Mouse (Mus musculus) intestine, embryonic 14.5 days (tissue): Measurements from ENCODE around the gene 3110082I17Rik. TPM values are rescaled to one million over a fixed set of nuclear protein-coding genes. Genes with fewer than 3 reads are reported as not detected.

Source experiments
- ATAC-seq: fragments of 200-750 bp; cut with Nextera tagmentation; replicated peaks from 2 replicates; pipeline ENCODE4 v1.8.0; 2017; ENCODE audit warnings: low read depth, moderate number of reproducible peaks, moderate TSS enrichment, moderate library complexity; ENCODE audit not compliant: low FRiP score, low TSS enrichment
- DNase-seq: peaks from one replicate; pipeline ENCODE4 v3.0.0-alpha.2; 2018; ENCODE audit warnings: low spot score
- H3K27ac ChIP-seq: fragments of 300-500 bp; sonication (generic); 2 replicates; pipeline ENCODE4 v1.5.1; 2014; ENCODE audit warnings: low read depth, mild to moderate bottlenecking, control low read depth
- H3K27me3 ChIP-seq: fragments of 300-500 bp; sonication (generic); replicated peaks from 2 replicates; pipeline ENCODE4 v1.6.1; 2014; ENCODE audit warnings: low read length, control low read depth; ENCODE audit not compliant: control insufficient read depth, insufficient read depth
- H3K36me3 ChIP-seq: fragments of 300-500 bp; sonication (generic); 2 replicates; pipeline ENCODE4 v1.6.1; 2014; ENCODE audit warnings: low read length, control low read depth; ENCODE audit not compliant: control insufficient read depth, insufficient read depth
- H3K4me1 ChIP-seq: fragments of 300-500 bp; sonication (generic); replicated peaks from 2 replicates; pipeline ENCODE4 v1.6.1; 2014; ENCODE audit warnings: low read length, control low read depth, mixed read lengths; ENCODE audit not compliant: control insufficient read depth, insufficient read depth
- H3K4me2 ChIP-seq: fragments of 300-500 bp; sonication (generic); 2 replicates; pipeline ENCODE4 v1.6.1; 2014; ENCODE audit warnings: low read length
- H3K4me3 ChIP-seq: fragments of 300-500 bp; sonication (generic); 2 replicates; pipeline ENCODE4 v1.5.1; 2014; ENCODE audit warnings: low read depth, low read length, control low read depth, mixed read lengths
- H3K9ac ChIP-seq: fragments of 300-500 bp; sonication (generic); 2 replicates; pipeline ENCODE4 v1.6.1; 2014; ENCODE audit warnings: mild to moderate bottlenecking, low read length
- H3K9me3 ChIP-seq: fragments of 300-500 bp; sonication (generic); 2 replicates; pipeline ENCODE4 v1.6.1; 2016; ENCODE audit warnings: low read length, control low read depth; ENCODE audit not compliant: control insufficient read depth
- WGBS: fragments of 180-500 bp; shearing (Covaris S2); extraction: QIAGEN DNeasy Blood & Tissue Kit; methylation state at CpG from one replicate; pipeline ENCODE4 v1.1.7; 2014; 5-methylcytosine and 5-hydroxymethylcytosine counted together
- polyA plus RNA-seq: library from polyadenylated mRNA; unstranded; fragments of >200 nt; fragmentation: Nextera tagmentation; extraction: Ambion mirVana; gene quantifications from 2 replicates; pipeline ENCODE4 v1.2.1, GENCODE M21; 2014

The 3110082I17Rik gene
- polyA plus RNA-seq, 1 experiment from 2014 or later, result 44.4 TPM

DNA sequence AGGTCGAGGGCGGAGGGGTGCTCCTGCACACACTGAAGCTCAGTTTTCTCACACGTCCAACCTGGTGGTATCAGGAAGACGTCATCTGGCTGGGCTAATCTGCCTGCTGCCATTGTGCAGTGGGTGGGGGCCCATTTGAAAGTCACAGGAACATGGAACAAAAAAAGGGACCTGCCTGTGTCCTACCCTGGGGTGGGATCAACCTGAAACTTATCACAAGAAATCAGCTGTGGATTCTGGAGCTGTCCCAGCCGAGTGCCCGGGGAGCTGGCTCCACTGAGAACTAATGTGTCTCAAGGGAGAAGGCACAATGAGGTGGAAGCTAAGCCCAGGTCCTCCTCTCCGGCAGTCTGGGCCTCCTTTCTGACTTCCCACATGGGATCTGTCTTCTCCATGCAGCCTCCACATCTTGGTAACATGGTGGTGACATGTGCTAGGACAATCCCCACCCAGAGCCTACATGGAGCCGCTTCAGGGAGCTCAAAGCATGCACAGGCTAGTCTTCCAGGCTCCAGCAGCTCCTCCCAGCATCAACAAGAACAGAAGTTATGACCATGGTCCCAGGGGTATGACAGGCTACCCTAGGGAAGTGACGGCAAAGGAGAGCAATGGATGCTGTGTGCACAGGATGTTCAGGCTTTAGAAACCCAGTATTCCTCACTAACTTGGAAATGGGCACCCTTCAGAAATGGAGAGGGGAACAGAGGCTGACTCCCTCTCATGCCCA is 26.3 kb downstream of the 3110082I17Rik start:
- Histone ChIP-seq H3K9ac (no peak overlapping the region), H3K36me3 (no peaks in the 10 kb centered on the region), H3K27ac (no peak overlapping the region), H3K4me2 (no peak overlapping the region), H3K27me3 (no peaks in the 10 kb centered on the region), H3K4me3 (no peak overlapping the region), H3K4me1 (peaks cover 9% of the 10 kb centered on the region; the same call in 1 of the 2 replicates), H3K9me3 (no peaks in the 10 kb centered on the region)
- ATAC-seq (no peak), DNase-seq (no peak)
- 79% methylated on average over 9 of the region's 9 CpGs for WGBS

DNA sequence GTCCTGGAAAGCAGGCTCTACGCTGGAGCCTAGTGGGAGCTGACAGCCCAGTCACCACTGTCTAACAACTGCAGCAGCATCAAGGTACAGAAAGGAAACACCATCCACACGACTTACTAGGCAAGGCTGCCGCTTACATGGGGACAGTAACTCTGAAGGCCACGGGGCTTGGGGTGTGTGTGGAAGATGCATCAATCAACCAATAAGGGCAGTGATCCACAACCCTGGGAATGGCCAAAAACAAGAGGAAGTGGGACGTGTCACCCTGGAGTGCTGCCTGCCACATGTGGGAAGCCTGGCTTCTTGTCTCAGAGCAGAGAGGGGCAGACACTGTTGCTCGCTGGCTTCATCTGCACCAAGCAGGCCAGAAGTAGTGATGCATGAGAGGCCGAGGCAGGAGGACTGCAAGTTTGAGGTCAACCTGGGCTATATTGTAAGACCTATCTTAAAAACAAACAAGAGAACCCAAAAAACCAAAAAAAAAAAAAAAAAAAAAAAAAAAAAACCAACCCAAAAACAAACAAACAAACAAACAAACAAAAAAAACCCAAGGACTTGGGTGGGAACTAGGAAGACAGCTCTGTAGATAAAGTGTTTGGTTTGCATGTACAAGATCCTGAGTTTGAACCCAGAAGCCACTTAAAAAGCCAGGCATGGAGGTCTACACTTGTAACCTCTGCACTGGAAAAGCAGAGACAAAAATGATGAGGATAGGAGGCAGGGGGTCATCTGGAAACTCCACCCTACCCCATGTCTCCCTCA is 27.4 kb downstream of the 3110082I17Rik start:
- 72% methylated on average over 7 of the region's 7 CpGs for WGBS
- Histone ChIP-seq H3K27ac (no peak overlapping the region), H3K4me1 (peaks cover 9% of the 10 kb centered on the region; the same call in 1 of the 2 replicates), H3K4me3 (no peak overlapping the region), H3K4me2 (no peak overlapping the region), H3K9me3 (no peaks in the 10 kb centered on the region), H3K27me3 (no peaks in the 10 kb centered on the region), H3K9ac (no peak overlapping the region), H3K36me3 (no peaks in the 10 kb centered on the region)
- DNase-seq (no peak), ATAC-seq (no peak)

DNA sequence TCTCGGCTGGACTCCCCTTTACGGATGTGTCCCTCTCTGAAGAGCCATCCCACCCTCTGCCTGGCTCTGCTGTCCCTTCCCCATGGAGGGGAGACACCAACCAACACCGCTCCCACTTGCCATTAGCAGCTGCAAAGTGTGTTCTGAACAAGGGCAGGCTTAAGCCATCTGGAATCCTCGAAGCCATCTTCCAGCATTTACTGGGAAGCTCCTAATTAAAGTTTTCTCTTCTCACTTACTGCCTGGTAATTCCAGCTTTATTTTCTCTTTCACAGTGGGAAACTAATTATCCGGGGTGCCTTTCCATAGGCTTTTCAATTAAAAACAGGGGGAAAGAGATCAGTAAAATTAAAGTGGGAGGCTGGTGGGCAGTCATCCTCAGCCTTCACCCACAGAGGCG is 28.0 kb downstream of the 3110082I17Rik start:
- H3K4me1 ChIP-seq, result peaks cover 9% of the 10 kb centered on the region; the same call in 1 of the 2 replicates
- ATAC-seq, result no peak

DNA sequence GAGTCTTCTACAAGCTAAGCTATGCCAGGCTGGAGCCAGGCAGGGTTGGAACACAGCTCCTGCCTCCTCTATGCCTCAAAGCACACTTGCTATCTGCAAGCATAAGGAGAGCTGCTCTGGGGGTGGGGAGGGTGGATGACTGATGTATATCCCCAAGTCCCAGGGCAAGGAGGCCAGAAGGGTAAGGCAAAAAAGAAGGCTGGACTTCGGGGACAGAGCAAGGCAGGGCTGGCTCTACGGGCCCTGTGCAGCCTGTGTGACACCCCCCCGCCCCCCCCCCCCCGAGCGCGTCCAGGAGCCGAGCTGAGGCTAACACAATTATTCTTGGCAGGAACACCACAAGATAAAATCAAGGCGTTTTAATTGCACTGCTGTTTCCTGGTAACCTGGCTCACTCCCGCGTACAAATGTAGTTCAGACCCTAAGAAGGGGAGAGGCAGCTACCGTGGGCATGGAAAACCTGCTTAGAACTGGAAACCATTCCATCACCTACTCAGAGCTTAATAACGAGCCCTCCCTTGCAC is 30.4 kb downstream of the 3110082I17Rik start:
- Histone ChIP-seq H3K36me3 (no peaks in the 10 kb centered on the region), H3K4me1 (peaks cover 9% of the 10 kb centered on the region; the same call in 1 of the 2 replicates), H3K9ac (no peak overlapping the region), H3K4me3 (no peak overlapping the region), H3K27ac (no peak overlapping the region), H3K27me3 (no peaks in the 10 kb centered on the region), H3K9me3 (no peaks in the 10 kb centered on the region), H3K4me2 (no peak overlapping the region)
- no peak; the same call in 1 of the 2 replicates for ATAC-seq
- DNase-seq, result no peak
- 28% methylated on average over 12 of the region's 12 CpGs for WGBS

More for the DNA sequence above, 28.0 kb downstream of the 3110082I17Rik start:
- no peak for DNase-seq
- no peaks in the 10 kb centered on the region for H3K27me3 ChIP-seq
- no peaks in the 10 kb centered on the region for H3K36me3 ChIP-seq
- H3K9ac ChIP-seq, result no peak overlapping the region
- 82% methylated on average over 6 of the region's 6 CpGs for WGBS
- H3K4me3 ChIP-seq, result no peak overlapping the region
- no peak overlapping the region for H3K27ac ChIP-seq
- no peaks in the 10 kb centered on the region for H3K9me3 ChIP-seq
- H3K4me2 ChIP-seq, result no peak overlapping the region

DNA sequence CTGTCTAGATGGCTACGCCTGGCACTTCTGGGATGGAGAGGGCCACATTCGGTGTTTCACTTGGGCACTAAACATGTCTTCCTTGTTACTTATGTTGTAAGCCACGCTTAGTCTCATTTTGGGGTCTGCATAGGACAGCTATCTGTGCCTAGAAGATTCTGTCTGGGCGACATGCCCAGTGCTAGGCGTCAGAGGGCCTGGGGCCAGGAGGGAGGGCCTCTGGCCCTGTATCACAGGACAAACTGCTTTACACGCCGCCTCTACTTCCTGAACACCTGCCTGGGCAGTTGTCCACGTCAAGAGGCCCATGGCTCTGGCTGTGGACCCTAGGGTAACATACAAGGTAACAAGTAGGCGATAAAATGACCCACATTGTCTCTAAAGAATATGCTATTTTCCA is 32.3 kb downstream of the 3110082I17Rik start:
- Histone ChIP-seq H3K4me3 (no peak overlapping the region), H3K27ac (no peak overlapping the region), H3K4me2 (no peak overlapping the region), H3K9ac (no peak overlapping the region), H3K4me1 (peaks cover 18% of the 10 kb centered on the region; the same call in 1 of the 2 replicates), H3K27me3 (no peaks in the 10 kb centered on the region), H3K36me3 (no peaks in the 10 kb centered on the region), H3K9me3 (no peaks in the 10 kb centered on the region)
- ATAC-seq (no peak), DNase-seq (no peak)
- WGBS, result 79% methylated on average over 9 of the region's 9 CpGs

DNA sequence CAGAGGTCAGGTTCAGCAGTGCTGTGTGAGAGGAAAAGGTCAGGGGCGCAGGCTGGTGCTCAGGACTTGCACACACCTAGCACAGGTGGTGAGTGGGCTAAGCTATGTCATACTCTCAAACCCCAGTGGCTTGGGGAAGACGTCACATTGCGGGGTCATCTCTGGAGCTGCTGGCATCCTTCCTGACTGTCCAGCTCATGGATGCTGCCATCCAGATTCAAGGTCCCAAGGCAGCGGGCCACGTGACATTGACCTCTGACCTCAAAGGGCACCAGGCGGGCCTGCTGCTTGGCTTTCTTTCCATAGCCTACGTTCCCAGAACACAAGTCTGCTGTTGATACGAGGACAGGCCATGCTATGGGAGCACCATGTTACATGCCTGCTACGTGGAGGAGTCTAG is 33.3 kb downstream of the 3110082I17Rik start:
- no peaks in the 10 kb centered on the region for H3K27me3 ChIP-seq
- no peaks in the 10 kb centered on the region for H3K9me3 ChIP-seq
- H3K4me1 ChIP-seq, result peaks cover 22% of the 10 kb centered on the region; the same call in 1 of the 2 replicates
- 83% methylated on average over 9 of the region's 9 CpGs for WGBS
- no peak overlapping the region for H3K4me3 ChIP-seq
- H3K27ac ChIP-seq, result no peak overlapping the region
- no peak overlapping the region for H3K9ac ChIP-seq
- H3K4me2 ChIP-seq, result no peak overlapping the region
- DNase-seq (no peak), ATAC-seq (no peak)
- H3K36me3 ChIP-seq, result no peaks in the 10 kb centered on the region

DNA sequence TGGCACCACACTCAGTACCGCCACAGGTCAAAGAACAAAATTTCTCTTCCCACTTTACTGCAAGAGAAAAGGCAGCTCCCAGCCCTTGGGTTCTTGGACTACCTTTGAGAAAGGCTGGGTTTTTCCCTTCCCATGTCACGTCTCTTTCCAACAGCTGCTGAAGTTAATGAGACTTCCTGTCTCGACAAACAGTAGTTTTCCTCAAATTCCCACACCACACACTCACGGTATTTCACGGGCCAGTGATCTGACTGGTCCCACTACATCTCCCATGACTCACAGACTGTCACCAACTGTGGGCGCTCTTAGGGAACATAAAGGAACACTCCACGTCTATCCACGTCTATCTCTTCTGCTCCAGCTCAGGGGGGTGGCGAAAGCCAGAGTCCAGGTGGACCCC is 35.1 kb downstream of the 3110082I17Rik start:
- DNase-seq, result no peak
- 71% methylated on average over 9 of the region's 9 CpGs for WGBS
- peaks cover 20% of the 10 kb centered on the region; the same call in 1 of the 2 replicates for H3K4me1 ChIP-seq

DNA sequence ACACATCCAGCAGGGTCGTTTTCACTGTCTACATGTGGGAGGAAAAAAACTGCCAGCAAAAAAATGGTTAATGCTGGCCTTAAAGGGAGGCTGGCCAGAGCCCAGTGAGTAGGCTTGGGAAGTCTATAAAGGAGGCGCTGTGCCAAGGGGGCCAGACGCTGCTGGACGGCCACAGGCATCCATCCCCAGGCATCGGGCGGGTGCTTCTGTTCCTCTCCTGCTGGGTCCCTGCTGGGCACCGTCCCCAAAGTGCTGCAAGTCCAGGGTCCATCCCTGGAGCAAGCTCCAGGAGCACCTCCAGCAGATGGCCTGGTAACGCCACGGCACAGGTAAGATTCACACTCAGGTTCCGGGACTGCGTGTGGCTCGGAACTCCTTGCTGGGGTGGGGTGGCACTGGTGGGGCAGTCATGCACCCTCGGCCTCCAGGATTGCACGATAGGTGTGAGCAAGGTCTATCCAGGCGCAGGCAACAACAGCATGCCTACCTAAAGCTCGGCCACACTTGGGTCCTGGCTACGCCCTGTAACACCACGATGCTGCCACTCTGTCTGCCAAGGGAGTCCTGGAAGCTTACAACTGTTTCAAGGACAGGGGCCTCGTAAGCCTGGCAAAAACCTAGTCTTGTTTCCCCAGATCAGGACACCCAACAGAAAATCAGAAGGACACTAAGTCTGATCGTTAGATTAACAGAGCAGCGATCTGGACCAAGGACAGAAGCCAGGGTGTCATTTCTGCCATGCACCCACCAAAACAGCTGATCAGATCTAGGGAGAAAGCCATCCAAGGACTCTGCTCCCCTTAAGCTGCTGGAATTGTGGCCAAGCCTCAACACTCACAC is 37.1 kb downstream of the 3110082I17Rik start, which contains the start of gene Gper1:
Gene Gper1 (plus strand): TSS at position 126 of the 840 bp plus-strand sequence.
- Histone ChIP-seq H3K4me1 (peaks cover 20% of the 10 kb centered on the region; the same call in 1 of the 2 replicates), H3K4me2 (peak within 1 kb of the TSS; percentile 22), H3K9me3 (no peaks in the 10 kb centered on the region), H3K36me3 (no peaks in the 10 kb centered on the region), H3K27me3 (no peaks in the 10 kb centered on the region), H3K9ac (no peak within 1 kb of the TSS), H3K27ac (no peak within 1 kb of the TSS), H3K4me3 (peak within 1 kb of the TSS; percentile 14; the same call in 1 of the 2 replicates)
- DNase-seq (peak; percentile 65), ATAC-seq (no peak; the same call in 1 of the 2 replicates)
- 47% methylated on average over 21 of the region's 21 CpGs for WGBS

More for the DNA sequence above, 35.1 kb downstream of the 3110082I17Rik start:
- H3K36me3 ChIP-seq, result no peaks in the 10 kb centered on the region
- no peak overlapping the region for H3K4me2 ChIP-seq
- H3K27ac ChIP-seq, result no peak overlapping the region
- no peaks in the 10 kb centered on the region for H3K9me3 ChIP-seq
- no peak overlapping the region for H3K9ac ChIP-seq
- no peak for ATAC-seq
- H3K27me3 ChIP-seq, result no peaks in the 10 kb centered on the region
- no peak overlapping the region for H3K4me3 ChIP-seq
